Mouse (Mus musculus) MEL (cell line): ENCODE results near the gene Cacng3.

Experiments used
- NRF1 ChIP-seq: IDR thresholded peaks from 2 replicates; pipeline ENCODE4 v1.6.1; 2014; ENCODE audit warnings: low read depth, mild to moderate bottlenecking, inconsistent platforms, low read length, improper control_type of control experiment, moderate library complexity; ENCODE audit not compliant: poor library complexity, insufficient read depth, severe bottlenecking
- POLR2A ChIP-seq, 2 experiments: IDR thresholded peaks; 2 replicates each; pipeline ENCODE4 v1.6.1; 2011 to 2012; ENCODE audit warnings: low read length in 2 of 2, mild to moderate bottlenecking in 2 of 2, control low read depth in 1 of 2, improper control_type of control experiment in 1 of 2, low read depth in 1 of 2, moderate library complexity in 1 of 2; ENCODE audit not compliant: control insufficient read depth in 1 of 2, insufficient read depth in 1 of 2, poor library complexity in 1 of 2
- SMC3 ChIP-seq: IDR thresholded peaks from 2 replicates; pipeline ENCODE4 v1.6.1; 2011; ENCODE audit warnings: low read depth, low read length, improper control_type of control experiment

DNA sequence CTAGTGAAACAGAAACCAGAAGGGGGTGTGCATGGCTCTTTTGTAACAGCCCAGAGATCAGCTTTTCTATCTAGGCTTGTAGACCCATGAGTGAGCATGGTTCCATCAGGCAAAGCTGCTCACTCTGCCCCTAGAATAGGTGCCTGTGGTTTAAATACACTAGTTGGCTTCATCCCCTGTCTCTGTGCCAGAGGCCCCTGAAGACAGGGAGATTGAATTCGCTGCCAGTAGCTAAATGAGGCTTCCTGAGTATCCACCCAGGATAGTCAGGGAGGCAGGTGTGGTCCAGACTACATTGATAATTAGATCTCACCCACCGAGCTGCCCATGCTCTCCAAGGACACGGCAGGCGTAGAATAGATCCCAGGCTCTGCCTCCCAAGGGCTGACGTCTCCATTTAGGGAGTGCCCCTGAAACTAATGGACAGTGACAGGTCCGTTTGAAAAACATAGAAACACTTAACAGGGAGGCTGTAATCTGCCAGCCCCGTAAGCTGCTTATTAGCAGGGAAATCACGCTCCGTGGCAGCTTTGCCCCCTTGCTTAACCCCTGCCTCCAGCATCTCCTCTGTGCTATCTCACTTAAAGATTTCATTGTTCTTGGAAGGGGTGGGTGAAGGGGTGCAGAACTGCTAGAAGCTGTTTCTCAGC is 48.0 kb upstream of the Cacng3 start:
- TF ChIP-seq NRF1 = no peak
- no peak for TF ChIP-seq POLR2A (IDR thresholded peaks at IDR 0.05; ENCODE audit: control insufficient read depth in 1 of 2, insufficient read depth in 1 of 2, low read depth in 1 of 2, low read length in 2 of 2, poor library complexity in 1 of 2)
- TF ChIP-seq SMC3 = no peak
